In the genomic region with DNA sequence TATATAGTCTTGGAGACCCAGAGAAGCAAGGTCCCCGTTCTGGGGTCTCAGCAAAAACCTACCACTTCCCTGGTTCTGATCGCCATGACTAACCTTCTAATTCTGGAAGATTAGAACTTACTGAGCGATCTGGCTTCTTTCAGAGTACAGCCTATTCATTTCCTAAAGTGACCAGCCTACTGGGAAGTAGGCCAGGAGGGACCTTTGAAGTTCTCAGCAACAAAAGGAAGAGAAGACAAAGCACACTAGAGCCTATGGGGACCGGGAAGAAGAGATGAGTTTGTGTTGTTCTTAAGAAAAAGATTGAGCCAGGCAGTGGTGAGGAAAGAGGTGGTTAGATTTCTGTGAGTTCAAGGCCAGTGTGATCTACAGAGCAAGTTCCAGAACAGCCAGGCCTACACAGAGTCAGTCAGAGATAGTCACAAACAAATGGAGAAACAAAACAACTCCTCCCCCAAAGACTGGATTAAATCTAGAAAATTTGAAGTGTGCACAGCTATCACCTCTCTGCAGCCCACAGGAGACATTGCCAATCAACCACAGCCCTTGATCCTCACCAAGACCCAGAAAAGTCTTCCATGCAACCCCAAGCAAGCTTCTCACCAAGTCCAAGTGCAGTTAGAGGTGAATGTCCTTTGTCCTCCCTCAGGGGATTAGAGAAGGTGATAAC, we compare ENCODE assay signal across 25 mouse cellular contexts.
DNase-seq lines count a peak whose midpoint lies in the region; ATAC-seq and TF ChIP-seq lines count a peak whose summit lies in the region.
"Had no signal": no experiment of that assay in that cellular context is flagged by ENCODE, and none has a peak within 500 bp of the region (broad histone marks: within the 10 kb centered on the region; RNA-seq: fewer than 3 reads in every experiment).

No protein-coding gene starts in this region.

- no peak overlapping the region for H3K27ac ChIP-seq in heart, postnatal 0 days (ENCODE audit: low read depth)
- H3K27ac ChIP-seq in lung, embryonic 16.5 days (ENCODE audit: low read length): 0 out of 2 replicates have a peak overlapping the region, but pooled peaks have one; percentile 21
- H3K27ac ChIP-seq in gastrocnemius, adult 2 months: no peak overlapping the region
- no peak overlapping the region for H3K27ac ChIP-seq in hindbrain, embryonic 12.5 days
- H3K27ac ChIP-seq: embryonic facial prominence, embryonic 15.5 days; forebrain, embryonic 15.5 days; heart, adult 2 months; hindbrain, postnatal 0 days; kidney, postnatal 0 days; limb, embryonic 13.5 days; liver, embryonic 14.5 days; midbrain, embryonic 13.5 days had no signal

- no peaks in the 10 kb centered on the region for H3K27me3 ChIP-seq in heart, postnatal 0 days (ENCODE audit: control insufficient read depth, insufficient read depth, low read length)
- H3K27me3 ChIP-seq in lung, embryonic 16.5 days (ENCODE audit: control insufficient read depth, insufficient read depth, low read depth, low read length): no peaks in the 10 kb centered on the region
- H3K27me3 ChIP-seq in hindbrain, embryonic 12.5 days: peaks cover 10% of the 10 kb centered on the region; the same call in 1 of the 2 replicates
- H3K27me3 ChIP-seq: embryonic facial prominence, embryonic 15.5 days; forebrain, embryonic 15.5 days; Patski had no signal

- no peaks in the 10 kb centered on the region for H3K36me3 ChIP-seq in heart, postnatal 0 days (replicated peaks; ENCODE audit: control insufficient read depth, insufficient read depth, low read length)
- H3K36me3 ChIP-seq in lung, embryonic 16.5 days (ENCODE audit: control insufficient read depth, insufficient read depth, low read length): no peaks in the 10 kb centered on the region
- H3K36me3 ChIP-seq in hindbrain, embryonic 12.5 days: no peaks in the 10 kb centered on the region
- H3K36me3 ChIP-seq: embryonic facial prominence, embryonic 15.5 days; forebrain, embryonic 15.5 days; limb, embryonic 13.5 days; midbrain, embryonic 13.5 days had no signal

- no peaks in the 10 kb centered on the region for H3K9me3 ChIP-seq in heart, postnatal 0 days (replicated peaks; ENCODE audit: control insufficient read depth, low read length)
- H3K9me3 ChIP-seq in lung, embryonic 16.5 days (ENCODE audit: control insufficient read depth, low read length): no peaks in the 10 kb centered on the region
- H3K9me3 ChIP-seq in hindbrain, embryonic 12.5 days (replicated peaks): no peaks in the 10 kb centered on the region
- H3K9me3 ChIP-seq: embryonic facial prominence, embryonic 15.5 days; forebrain, embryonic 15.5 days; limb, embryonic 13.5 days; midbrain, embryonic 13.5 days had no signal

- no peak overlapping the region for H3K4me2 ChIP-seq in heart, postnatal 0 days (ENCODE audit: low read depth, low read length)
- H3K4me2 ChIP-seq in lung, embryonic 16.5 days (ENCODE audit: low read depth, low read length): no peak overlapping the region
- H3K4me2 ChIP-seq in hindbrain, embryonic 12.5 days (replicated peaks): no peak overlapping the region
- H3K4me2 ChIP-seq: embryonic facial prominence, embryonic 15.5 days; forebrain, embryonic 15.5 days; limb, embryonic 13.5 days; midbrain, embryonic 13.5 days had no signal

- 44% methylated on average over 4 of the region's 4 CpGs for WGBS in heart, postnatal 0 days
- 55% methylated on average over 4 of the region's 4 CpGs for WGBS in lung, embryonic 16.5 days
- WGBS in hindbrain, embryonic 12.5 days: 80% methylated on average over 4 of the region's 4 CpGs

- intact Hi-C loops in gastrocnemius, adult 2 months (cut with DNase I): no loop called here

- no peak for TF ChIP-seq CTCF in heart, postnatal 0 days (IDR thresholded peaks at IDR 0.05; ENCODE audit: low read depth)
- no peak for TF ChIP-seq CTCF in gastrocnemius, adult 2 months (IDR thresholded peaks at IDR 0.05)

- TF ChIP-seq EP300 in heart, postnatal 0 days (IDR thresholded peaks at IDR 0.05; ENCODE audit: low read depth): no peak

- no peak overlapping the region for H3K4me3 ChIP-seq in heart, postnatal 0 days (ENCODE audit: low read depth, low read length)
- H3K4me3 ChIP-seq in lung, embryonic 16.5 days (ENCODE audit: low read length): no peak overlapping the region
- H3K4me3 ChIP-seq in gastrocnemius, adult 2 months: no peak overlapping the region
- no peak overlapping the region for H3K4me3 ChIP-seq in hindbrain, embryonic 12.5 days
- H3K4me3 ChIP-seq: embryonic facial prominence, embryonic 15.5 days; forebrain, embryonic 15.5 days; heart, adult 2 months; limb, embryonic 13.5 days; midbrain, embryonic 13.5 days had no signal

- H3K9ac ChIP-seq in heart, postnatal 0 days (replicated peaks; ENCODE audit: low read depth, low read length): no peak overlapping the region
- H3K9ac ChIP-seq in lung, embryonic 16.5 days (ENCODE audit: low read length): no peak overlapping the region
- no peak overlapping the region for H3K9ac ChIP-seq in hindbrain, embryonic 12.5 days
- H3K9ac ChIP-seq: embryonic facial prominence, embryonic 15.5 days; forebrain, embryonic 15.5 days; limb, embryonic 13.5 days; liver, embryonic 14.5 days; midbrain, embryonic 13.5 days had no signal

- 0 out of 2 replicates have a peak, but pooled peaks have one; percentile 14 for ATAC-seq in heart, postnatal 0 days (ENCODE audit: insufficient read depth, low read depth)
- ATAC-seq in lung, embryonic 16.5 days (ENCODE audit: low read depth): peak; percentile 53
- no peak for ATAC-seq in hindbrain, embryonic 12.5 days (ENCODE audit: low FRiP score)
- ATAC-seq: forebrain, embryonic 15.5 days; hindbrain, postnatal 0 days; midbrain, embryonic 13.5 days; Patski had no signal

- peaks cover 4% of the 10 kb centered on the region; the same call in 1 of the 2 replicates for H3K4me1 ChIP-seq in heart, postnatal 0 days (ENCODE audit: control insufficient read depth, insufficient read depth)
- H3K4me1 ChIP-seq in lung, embryonic 16.5 days (replicated peaks; ENCODE audit: control insufficient read depth, insufficient read depth, low read length): peaks cover 7% of the 10 kb centered on the region
- H3K4me1 ChIP-seq in hindbrain, embryonic 12.5 days: no peaks in the 10 kb centered on the region

- no peak for DNase-seq in heart, postnatal 0 days (ENCODE audit: low spot score)
- DNase-seq in heart, adult 8-10 months (ENCODE audit: low spot score): no peak
- no peak for DNase-seq in lung, postnatal 25 days (ENCODE audit: low spot score)
- DNase-seq in lung, postnatal 14 days: peak; percentile 32
- DNase-seq in frontal cortex, postnatal 10 days (ENCODE audit: low spot score in 2 of 2): no peak
- no peak for DNase-seq in gastrocnemius, adult 2 months
- DNase-seq: adrenal gland, adult 8-10 months; cerebellum, adult 11-12 months; cerebellum, postnatal 25 days; gastrocnemius, postnatal 36 days; heart, adult 2 months; kidney, adult 11 months; layer of hippocampus, adult 9-11 months; right cerebral cortex, postnatal 14 days; spleen, adult 18-20 months had no signal
